Mouse (Mus musculus) myocyte (in vitro differentiated cells): ENCODE measurements around the gene Gpr157. TPM values are rescaled to one million over a fixed set of nuclear protein-coding genes. Genes with fewer than 3 reads are reported as not detected.

Source experiments
- H3K27me3 ChIP-seq: one replicate; pipeline ENCODE4 v1.6.1; 2011; ENCODE audit not compliant: control insufficient read depth, insufficient read depth, insufficient read length
- H3K36me3 ChIP-seq: one replicate; pipeline ENCODE4 v1.6.1; 2011; ENCODE audit not compliant: control insufficient read depth, insufficient read depth
- H3K4me2 ChIP-seq: one replicate; pipeline ENCODE4 v1.6.1; 2011; ENCODE audit warnings: low read depth, control low read depth
- H3K4me3 ChIP-seq: one replicate; pipeline ENCODE4 v1.5.1; 2011; ENCODE audit warnings: mild to moderate bottlenecking, control low read depth, moderate library complexity
- H3K79me2 ChIP-seq: one replicate; pipeline ENCODE4 v1.6.1; 2011; ENCODE audit not compliant: control insufficient read depth, insufficient read depth
- H3ac ChIP-seq: one replicate; pipeline ENCODE4 v1.6.1; 2011; ENCODE audit not compliant: control insufficient read depth, insufficient read length
- CEBPB ChIP-seq: IDR thresholded peaks from 2 replicates; pipeline ENCODE4 v1.6.1; 2011; ENCODE audit warnings: mild to moderate bottlenecking, moderate library complexity; ENCODE audit not compliant: poor library complexity, insufficient read depth, severe bottlenecking
- E2F4 ChIP-seq: IDR thresholded peaks from one replicate; pipeline ENCODE4 v1.6.1; 2011; ENCODE audit warnings: mild to moderate bottlenecking, control low read depth, moderate library complexity; ENCODE audit not compliant: insufficient read depth
- MAX ChIP-seq: IDR thresholded peaks from one replicate; pipeline ENCODE4 v1.6.1; 2011; ENCODE audit warnings: low read depth, mild to moderate bottlenecking, control low read depth
- MYOD1 ChIP-seq, 3 experiments: IDR thresholded peaks; one replicate each; pipeline ENCODE4 v1.6.1; 2011; ENCODE audit warnings: control low read depth in 2 of 3, low read depth in 2 of 3, mild to moderate bottlenecking in 2 of 3, moderate library complexity in 1 of 3; ENCODE audit not compliant: insufficient read length in 2 of 3, control insufficient read depth in 1 of 3
- MYOG ChIP-seq, 3 experiments: IDR thresholded peaks; one replicate each; pipeline ENCODE4 v1.6.1; 2011; ENCODE audit warnings: control low read depth in 2 of 3, low read depth in 2 of 3, mild to moderate bottlenecking in 2 of 3; ENCODE audit not compliant: insufficient read length in 2 of 3, control insufficient read depth in 1 of 3, insufficient read depth in 1 of 3
- POLR2A ChIP-seq: IDR thresholded peaks from one replicate; pipeline ENCODE4 v1.6.1; 2011; ENCODE audit warnings: low read depth, mild to moderate bottlenecking, control low read depth, moderate library complexity; ENCODE audit not compliant: insufficient read length
- POLR2AphosphoS2 ChIP-seq: IDR thresholded peaks from one replicate; pipeline ENCODE4 v1.6.1; 2011; ENCODE audit warnings: low read depth, control low read depth; ENCODE audit not compliant: insufficient read length
- REST ChIP-seq: IDR thresholded peaks from one replicate; pipeline ENCODE4 v1.6.1; 2011; ENCODE audit warnings: mild to moderate bottlenecking, control low read depth, moderate library complexity; ENCODE audit not compliant: insufficient read depth, insufficient read length
- SRF ChIP-seq: IDR thresholded peaks from one replicate; pipeline ENCODE4 v1.6.1; 2011; ENCODE audit warnings: low read depth; ENCODE audit not compliant: control insufficient read depth, insufficient read length
- TCF12 ChIP-seq: IDR thresholded peaks from one replicate; pipeline ENCODE4 v1.6.1; 2011; ENCODE audit warnings: mild to moderate bottlenecking, control low read depth; ENCODE audit not compliant: poor library complexity, insufficient read depth, severe bottlenecking
- TCF3 ChIP-seq: IDR thresholded peaks from one replicate; pipeline ENCODE4 v1.6.1; 2011; ENCODE audit warnings: low read depth, control low read depth; ENCODE audit not compliant: insufficient read length
- USF1 ChIP-seq: IDR thresholded peaks from one replicate; pipeline ENCODE4 v1.6.1; 2011; ENCODE audit warnings: low read depth, mild to moderate bottlenecking, control low read depth, moderate library complexity
- polyA plus RNA-seq: library from polyadenylated mRNA; unstranded; fragments of >200 nt; fragmentation: generic; extraction: Trizol; gene quantifications from one replicate; pipeline ENCODE4 v1.2.1, GENCODE M21; 2012; ENCODE audit warnings: missing spikeins

Gene Gpr157
- polyA plus RNA-seq, 1 experiment, result 1.6 TPM

DNA sequence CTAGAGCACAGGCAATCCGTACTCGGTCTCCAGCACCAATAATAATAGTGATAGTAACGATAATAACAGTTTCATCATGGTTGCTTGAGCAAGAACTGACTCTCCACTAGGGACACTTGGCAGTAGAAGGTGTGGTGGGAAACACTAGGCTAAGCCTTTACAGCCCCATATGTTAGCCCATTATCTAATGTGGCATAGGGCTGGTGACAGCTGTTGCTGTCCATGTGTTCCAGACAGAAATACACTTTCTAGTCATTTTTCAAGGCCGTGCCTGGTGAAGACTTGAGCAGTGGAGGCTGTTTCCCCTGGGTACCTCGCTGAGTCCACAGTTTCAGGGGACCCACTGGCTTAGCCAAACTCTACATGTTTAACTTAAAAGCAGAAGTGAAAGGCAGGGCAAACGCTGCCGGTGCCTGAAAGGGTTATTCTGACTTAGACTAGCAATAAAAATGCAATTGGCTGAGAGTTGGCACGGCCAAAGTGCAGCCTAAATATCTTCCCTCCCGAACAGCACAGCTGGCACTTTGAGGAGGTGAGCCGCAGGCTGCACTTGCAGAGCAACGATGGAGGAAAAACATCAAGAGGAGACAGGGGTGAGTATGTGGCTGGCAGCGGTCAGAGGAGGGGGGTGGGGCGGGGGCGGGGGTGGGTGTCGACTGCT, 33.1 kb downstream of the Gpr157 start:
- Histone ChIP-seq H3K79me2 (no peaks in the 10 kb centered on the region), H3ac (no peak overlapping the region), H3K4me2 (peak overlapping the region; percentile 10), H3K4me3 (no peak overlapping the region), H3K27me3 (no peaks in the 10 kb centered on the region), H3K36me3 (no peaks in the 10 kb centered on the region)
- TF ChIP-seq CEBPB (no peak), MYOG (IDR thresholded peaks at IDR 0.05; ENCODE audit: control insufficient read depth in 1 of 3, insufficient read depth in 1 of 3, insufficient read length in 2 of 3, low read depth in 2 of 3) (peak in 1 of 3 experiments; percentile 55), TCF3 (no peak), E2F4 (no peak), SRF (no peak), POLR2AphosphoS2 (no peak), REST (no peak), POLR2A (no peak), USF1 (no peak), MYOD1 (IDR thresholded peaks at IDR 0.05; ENCODE audit: control insufficient read depth in 1 of 3, insufficient read length in 2 of 3, low read depth in 2 of 3) (peak in 2 of 3 experiments; percentile 82 to 88), TCF12 (no peak), MAX (no peak)

DNA sequence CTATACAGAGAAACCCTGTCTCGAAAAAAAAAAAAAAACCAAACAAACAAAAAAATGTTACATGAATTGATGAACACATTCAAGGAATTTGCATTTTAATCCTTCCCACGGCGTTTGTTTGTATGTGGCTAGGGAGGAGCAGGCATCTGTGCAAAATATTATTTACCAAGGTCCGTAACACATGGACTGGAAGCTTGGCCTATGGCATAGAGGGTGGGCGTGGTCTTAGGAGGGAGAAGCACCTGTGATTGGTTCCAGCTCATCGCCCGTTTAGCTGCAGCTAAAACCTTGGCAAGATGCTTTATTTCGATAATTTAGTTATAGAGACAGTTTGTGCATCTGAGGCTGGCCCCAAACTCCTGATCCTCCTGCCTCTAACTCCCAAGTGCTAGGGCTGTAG, 34.3 kb downstream of the Gpr157 start:
- no peaks in the 10 kb centered on the region for H3K27me3 ChIP-seq
- H3K79me2 ChIP-seq, result no peaks in the 10 kb centered on the region
- no peak overlapping the region for H3K4me2 ChIP-seq
- TF ChIP-seq MYOD1 (IDR thresholded peaks at IDR 0.05; ENCODE audit: control insufficient read depth in 1 of 3, insufficient read length in 2 of 3, low read depth in 2 of 3), result no peak
- H3K4me3 ChIP-seq, result no peak overlapping the region
- H3K36me3 ChIP-seq, result no peaks in the 10 kb centered on the region
- H3ac ChIP-seq, result no peak overlapping the region

DNA sequence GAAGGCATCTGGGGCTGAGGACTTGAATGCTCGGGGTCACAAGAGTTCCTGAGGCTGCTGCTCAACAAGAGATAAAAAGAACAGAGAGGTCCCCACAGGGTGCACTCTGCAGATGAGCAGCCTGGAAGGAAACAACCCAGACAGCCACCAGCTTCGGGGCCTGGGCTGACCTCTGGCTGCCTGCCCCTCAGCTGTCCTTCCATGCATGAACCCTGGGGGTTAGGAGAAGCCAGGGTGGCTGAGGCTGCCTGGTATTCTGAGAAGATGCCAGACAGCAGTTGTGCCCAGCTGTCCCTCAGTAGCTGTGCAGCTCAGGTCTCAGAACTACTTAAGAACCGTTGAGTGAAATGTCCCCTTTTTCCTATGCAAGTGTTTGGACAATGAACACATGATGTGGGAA, 35.3 kb downstream of the Gpr157 start:
- no peaks in the 10 kb centered on the region for H3K27me3 ChIP-seq
- H3K4me2 ChIP-seq, result no peak overlapping the region
- H3ac ChIP-seq, result no peak overlapping the region
- H3K4me3 ChIP-seq, result no peak overlapping the region
- TF ChIP-seq MYOG (IDR thresholded peaks at IDR 0.05; ENCODE audit: control insufficient read depth in 1 of 3, insufficient read depth in 1 of 3, insufficient read length in 2 of 3, low read depth in 2 of 3) (peak in 1 of 3 experiments; percentile 17), MYOD1 (IDR thresholded peaks at IDR 0.05; ENCODE audit: control insufficient read depth in 1 of 3, insufficient read length in 2 of 3, low read depth in 2 of 3) (no peak), E2F4 (no peak), TCF12 (no peak)
- no peaks in the 10 kb centered on the region for H3K36me3 ChIP-seq
- no peaks in the 10 kb centered on the region for H3K79me2 ChIP-seq

DNA sequence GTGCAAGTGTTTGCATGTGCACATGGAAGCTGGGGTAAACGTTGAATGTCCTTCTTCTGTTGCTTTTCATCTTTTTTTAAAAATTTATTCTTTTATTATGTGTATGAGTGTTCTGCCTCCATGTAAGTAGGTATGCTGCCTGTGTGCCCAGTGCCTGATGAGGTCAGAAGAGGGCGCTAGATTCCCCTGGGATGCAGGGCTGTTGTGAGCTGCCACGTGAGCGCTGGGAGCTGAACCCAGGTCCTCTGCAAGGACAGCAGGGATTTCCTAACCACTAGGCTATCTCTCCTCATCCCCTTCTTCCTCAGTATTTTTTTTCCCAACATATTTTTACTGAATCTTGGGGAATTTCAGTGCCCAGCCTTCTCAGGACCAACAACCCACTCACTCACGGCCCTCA, 39.2 kb downstream of the Gpr157 start:
- no peaks in the 10 kb centered on the region for H3K36me3 ChIP-seq
- H3K4me2 ChIP-seq, result no peak overlapping the region
- H3K79me2 ChIP-seq, result no peaks in the 10 kb centered on the region
- no peaks in the 10 kb centered on the region for H3K27me3 ChIP-seq
- H3ac ChIP-seq, result no peak overlapping the region
- no peak overlapping the region for H3K4me3 ChIP-seq
- TF ChIP-seq CEBPB, result no peak
- TF ChIP-seq MYOD1 (IDR thresholded peaks at IDR 0.05; ENCODE audit: control insufficient read depth in 1 of 3, insufficient read length in 2 of 3, low read depth in 2 of 3), result no peak
- TF ChIP-seq POLR2AphosphoS2, result no peak
- no peak for TF ChIP-seq E2F4
- TF ChIP-seq TCF12, result no peak
- no peak for TF ChIP-seq REST
- no peak for TF ChIP-seq TCF3
- no peak for TF ChIP-seq USF1
- no peak for TF ChIP-seq POLR2A
- TF ChIP-seq MYOG (IDR thresholded peaks at IDR 0.05; ENCODE audit: control insufficient read depth in 1 of 3, insufficient read depth in 1 of 3, insufficient read length in 2 of 3, low read depth in 2 of 3), result no peak
- TF ChIP-seq MAX, result no peak
- TF ChIP-seq SRF, result no peak

DNA sequence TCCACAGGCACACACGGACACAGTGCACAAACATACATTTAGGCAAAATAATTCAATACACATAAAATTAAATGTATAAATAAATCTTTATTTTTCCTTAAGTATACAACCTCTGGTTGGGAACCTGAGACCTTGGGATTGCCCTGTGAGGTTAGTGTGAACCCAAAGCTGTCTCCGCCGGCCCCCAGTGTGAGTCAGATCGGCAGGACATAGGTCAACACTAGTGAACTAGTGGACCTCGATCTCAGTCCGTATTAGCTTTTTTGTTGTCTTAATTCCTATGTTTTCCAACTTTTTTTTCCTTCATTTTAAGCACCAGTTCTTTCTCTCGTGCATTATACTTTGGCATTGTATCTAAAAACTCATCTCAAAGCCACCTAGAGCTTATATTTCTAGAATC, 40.7 kb downstream of the Gpr157 start:
- Histone ChIP-seq H3K36me3 (no peaks in the 10 kb centered on the region), H3ac (no peak overlapping the region), H3K4me3 (no peak overlapping the region), H3K4me2 (no peak overlapping the region), H3K27me3 (no peaks in the 10 kb centered on the region), H3K79me2 (no peaks in the 10 kb centered on the region)
- no peak for TF ChIP-seq MAX
- no peak for TF ChIP-seq REST
- no peak for TF ChIP-seq MYOD1 (IDR thresholded peaks at IDR 0.05; ENCODE audit: control insufficient read depth in 1 of 3, insufficient read length in 2 of 3, low read depth in 2 of 3)
